Mouse (Mus musculus) neural tube, embryonic 14.5 days (tissue): ENCODE data around the gene Gm6096. TPM values are rescaled to one million over a fixed set of nuclear protein-coding genes. Genes with fewer than 3 reads are reported as not detected.

ENCODE experiments used
- ATAC-seq: fragments of 200-750 bp; cut with Nextera tagmentation; 2 replicates; pipeline ENCODE4 v1.8.0; 2017; ENCODE audit warnings: low read depth, mild to moderate bottlenecking, moderate TSS enrichment, moderate library complexity
- H3K27ac ChIP-seq: fragments of 300-500 bp; sonication (generic); 2 replicates; pipeline ENCODE4 v1.5.1; 2014; ENCODE audit warnings: low read depth, mild to moderate bottlenecking, control low read depth, low read length, moderate library complexity, mixed read lengths
- H3K27me3 ChIP-seq: fragments of 300-500 bp; sonication (generic); 2 replicates; pipeline ENCODE4 v1.6.1; 2014; ENCODE audit warnings: low read length; ENCODE audit not compliant: control insufficient read depth, insufficient read depth
- H3K36me3 ChIP-seq: fragments of 300-500 bp; sonication (generic); 2 replicates; pipeline ENCODE4 v1.6.1; 2014; ENCODE audit warnings: low read length, mixed read lengths; ENCODE audit not compliant: control insufficient read depth, insufficient read depth
- H3K4me1 ChIP-seq: fragments of 300-500 bp; sonication (generic); 2 replicates; pipeline ENCODE4 v1.6.1; 2014; ENCODE audit warnings: low read length; ENCODE audit not compliant: control insufficient read depth, insufficient read depth
- H3K4me2 ChIP-seq: fragments of 300-500 bp; sonication (generic); 2 replicates; pipeline ENCODE4 v1.6.1; 2014; ENCODE audit warnings: mild to moderate bottlenecking, low read depth, low read length, control low read depth
- H3K4me3 ChIP-seq: fragments of 300-500 bp; sonication (generic); 2 replicates; pipeline ENCODE4 v1.5.1; 2014; ENCODE audit warnings: low read depth, low read length, control low read depth, mixed read lengths
- H3K9ac ChIP-seq: fragments of 300-500 bp; sonication (generic); replicated peaks from 2 replicates; pipeline ENCODE4 v1.6.1; 2014; ENCODE audit warnings: low read depth, mild to moderate bottlenecking, control low read depth, low read length, mixed read lengths
- H3K9me3 ChIP-seq: fragments of 300-500 bp; sonication (generic); 2 replicates; pipeline ENCODE4 v1.6.1; 2016; ENCODE audit warnings: low read length; ENCODE audit not compliant: control insufficient read depth
- WGBS: fragments of 180-500 bp; shearing (Covaris S2); extraction: QIAGEN DNeasy Blood & Tissue Kit; methylation state at CpG from one replicate; pipeline ENCODE4 v1.1.7; 2014; 5-methylcytosine and 5-hydroxymethylcytosine counted together
- polyA plus RNA-seq: library from polyadenylated mRNA; unstranded; fragments of >200 nt; fragmentation: Nextera tagmentation; extraction: Ambion mirVana; gene quantifications from 2 replicates; pipeline ENCODE4 v1.2.1, GENCODE M21; 2014

Gm6096 gene
- polyA plus RNA-seq, 1 experiment from 2014 or later, result not detected

DNA sequence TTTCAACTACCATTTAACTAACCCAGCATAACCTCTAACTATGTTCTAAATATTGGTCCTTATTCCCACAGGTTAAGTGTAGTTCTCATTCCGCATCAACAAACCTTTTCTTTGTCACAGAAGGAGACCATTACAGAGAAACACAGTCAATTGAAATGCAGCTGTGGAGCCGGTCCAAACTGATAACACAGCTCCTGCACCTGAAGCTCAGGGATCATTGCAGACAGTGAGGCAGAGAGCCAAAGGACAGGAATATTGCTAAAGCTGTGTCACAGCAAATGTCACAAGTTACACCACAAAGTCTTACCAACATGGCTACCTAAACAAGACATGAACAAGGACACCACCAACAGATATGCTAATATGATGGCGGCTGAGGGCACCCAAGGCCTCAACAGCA, 25.2 kb downstream of the Gm6096 start:
- H3K4me3 ChIP-seq, result no peak overlapping the region
- H3K4me1 ChIP-seq, result no peaks in the 10 kb centered on the region
- 91% methylated on average over 3 of the region's 3 CpGs for WGBS
- no peak overlapping the region for H3K27ac ChIP-seq
- no peaks in the 10 kb centered on the region for H3K27me3 ChIP-seq
- H3K9ac ChIP-seq, result no peak overlapping the region
- no peak overlapping the region for H3K4me2 ChIP-seq
- no peaks in the 10 kb centered on the region for H3K9me3 ChIP-seq
- H3K36me3 ChIP-seq, result no peaks in the 10 kb centered on the region
- no peak for ATAC-seq

DNA sequence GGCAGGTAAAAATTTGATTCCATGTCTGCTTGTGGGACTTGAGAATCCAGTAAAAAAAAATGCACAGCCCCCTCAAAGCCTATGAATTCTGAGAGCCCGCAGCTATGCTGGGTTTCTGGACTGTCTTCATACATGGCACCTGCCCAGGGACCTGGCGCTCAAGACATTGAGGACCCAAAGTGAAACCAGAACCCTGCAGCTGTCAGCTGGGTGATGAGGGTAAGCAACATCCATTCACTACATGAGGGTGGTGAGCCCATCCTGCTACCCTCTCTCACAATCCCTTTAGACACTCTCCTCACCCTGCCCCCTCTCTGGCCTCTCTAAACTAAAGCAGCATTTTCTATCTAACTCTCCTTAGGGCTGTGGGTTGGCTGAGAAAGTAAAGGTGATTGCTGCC, 26.8 kb downstream of the Gm6096 start:
- no peaks in the 10 kb centered on the region for H3K4me1 ChIP-seq
- H3K9me3 ChIP-seq, result no peaks in the 10 kb centered on the region
- no peaks in the 10 kb centered on the region for H3K27me3 ChIP-seq
- no peak overlapping the region for H3K27ac ChIP-seq
- no peak overlapping the region for H3K9ac ChIP-seq
- H3K4me2 ChIP-seq, result no peak overlapping the region
- 98% methylated on average over 2 of the region's 2 CpGs for WGBS
- ATAC-seq, result no peak
- no peak overlapping the region for H3K4me3 ChIP-seq
- no peaks in the 10 kb centered on the region for H3K36me3 ChIP-seq

DNA sequence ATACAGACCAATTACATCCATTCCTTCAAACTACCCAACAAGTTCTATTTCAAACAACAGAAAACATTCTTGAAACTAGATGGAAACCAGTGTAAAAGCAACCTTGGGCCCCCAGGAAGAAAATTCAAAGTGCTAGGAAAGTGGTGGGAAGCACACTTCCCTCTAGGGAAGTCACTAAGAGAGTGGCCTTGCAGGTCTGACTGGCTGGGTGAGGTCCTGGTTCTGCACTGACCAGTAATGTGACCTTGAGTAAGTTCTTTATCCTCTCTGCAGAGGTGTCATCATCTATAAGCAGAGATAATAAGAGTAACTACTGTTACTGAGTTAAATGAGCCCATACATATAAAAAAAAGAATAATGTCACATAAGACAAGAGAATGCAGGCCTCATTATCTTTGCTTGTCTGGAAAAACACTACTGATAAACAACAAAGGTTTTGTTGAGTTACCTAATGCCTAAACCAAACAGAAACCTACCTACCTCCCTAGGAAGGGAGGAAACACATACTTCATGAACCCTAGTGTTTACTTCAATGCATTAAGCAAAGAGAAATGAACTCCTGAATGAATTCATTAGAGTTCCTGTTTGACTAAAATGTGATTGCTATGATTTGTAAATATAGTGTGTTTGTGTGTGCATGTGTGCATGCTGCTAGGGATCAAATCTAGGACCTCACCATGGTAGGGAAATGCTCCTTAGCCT, 39.8 kb downstream of the Gm6096 start:
- Histone ChIP-seq H3K27ac (no peak overlapping the region), H3K36me3 (no peaks in the 10 kb centered on the region), H3K4me1 (no peaks in the 10 kb centered on the region), H3K9me3 (no peaks in the 10 kb centered on the region), H3K4me3 (no peak overlapping the region), H3K4me2 (no peak overlapping the region), H3K27me3 (no peaks in the 10 kb centered on the region), H3K9ac (no peak overlapping the region)
- ATAC-seq, result no peak

DNA sequence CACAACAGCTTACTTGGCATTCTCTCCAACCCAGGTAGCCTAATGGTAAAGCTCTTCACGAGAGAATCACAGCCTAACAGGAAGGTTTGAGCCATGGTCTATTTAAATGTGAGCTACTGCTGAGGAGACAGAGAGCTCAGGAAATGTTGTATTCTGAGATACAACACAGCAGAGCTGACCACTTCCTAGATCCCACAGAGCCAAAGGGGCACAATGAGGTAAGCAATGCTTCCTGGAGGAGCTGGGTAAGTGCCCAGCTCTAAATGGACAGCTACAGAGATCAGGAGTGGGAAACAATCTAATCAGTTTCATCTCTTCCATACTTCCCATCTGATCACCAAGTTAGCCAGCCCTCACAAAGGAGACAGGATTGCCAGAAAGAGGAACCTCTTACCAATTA, 40.4 kb downstream of the Gm6096 start:
- H3K4me1 ChIP-seq, result no peaks in the 10 kb centered on the region
- H3K4me3 ChIP-seq, result no peak overlapping the region
- WGBS, result 100% methylated on average over 1 of the region's 1 CpGs
- H3K4me2 ChIP-seq, result no peak overlapping the region
- no peaks in the 10 kb centered on the region for H3K27me3 ChIP-seq
- H3K27ac ChIP-seq, result no peak overlapping the region
- no peaks in the 10 kb centered on the region for H3K36me3 ChIP-seq
- H3K9me3 ChIP-seq, result no peaks in the 10 kb centered on the region
- no peak for ATAC-seq
- no peak overlapping the region for H3K9ac ChIP-seq

DNA sequence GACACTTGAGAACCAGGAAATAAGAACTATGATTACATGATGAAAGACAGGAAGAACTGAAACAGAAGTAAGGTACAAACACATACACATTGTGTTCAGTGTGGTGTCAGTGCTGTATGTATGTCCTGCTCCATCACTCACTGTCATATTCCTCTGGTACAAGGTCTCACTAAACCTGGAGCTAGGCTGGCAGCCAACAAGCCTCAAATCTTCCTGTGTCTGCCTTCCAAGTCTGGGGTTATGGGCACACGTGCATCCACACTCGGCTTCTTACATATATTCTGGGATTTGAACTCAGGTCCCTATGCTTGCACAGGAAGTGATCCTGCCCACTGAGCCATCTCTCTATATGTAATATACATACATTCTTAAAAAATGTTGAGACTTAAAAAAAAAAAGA, 41.8 kb downstream of the Gm6096 start:
- Histone ChIP-seq H3K9ac (no peak overlapping the region), H3K4me2 (no peak overlapping the region), H3K27ac (no peak overlapping the region), H3K36me3 (no peaks in the 10 kb centered on the region), H3K4me1 (no peaks in the 10 kb centered on the region), H3K4me3 (no peak overlapping the region), H3K9me3 (no peaks in the 10 kb centered on the region), H3K27me3 (no peaks in the 10 kb centered on the region)
- WGBS, result 96% methylated on average over 2 of the region's 2 CpGs
- ATAC-seq, result no peak

DNA sequence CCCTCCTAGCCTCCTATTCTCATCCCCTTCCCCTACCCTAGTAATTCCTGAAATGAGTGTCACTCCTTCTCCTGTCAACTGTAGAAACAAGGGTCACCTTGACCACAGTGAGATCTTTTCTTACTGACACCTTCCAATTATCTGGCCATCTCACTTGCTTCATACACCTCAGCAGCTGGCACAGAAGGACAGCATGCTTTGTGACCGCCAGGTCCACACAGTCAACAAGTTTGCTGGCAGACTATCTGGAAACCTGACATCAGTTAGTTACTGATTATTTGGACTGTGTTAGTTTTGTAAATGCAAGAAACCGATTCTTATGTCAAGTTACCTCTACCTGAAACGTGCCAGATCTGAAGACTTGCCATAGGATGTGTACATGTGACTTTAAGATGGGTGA, 45.3 kb downstream of the Gm6096 start:
- no peaks in the 10 kb centered on the region for H3K27me3 ChIP-seq
- no peak overlapping the region for H3K4me2 ChIP-seq
- no peaks in the 10 kb centered on the region for H3K36me3 ChIP-seq
- H3K27ac ChIP-seq, result no peak overlapping the region
- H3K9ac ChIP-seq, result no peak overlapping the region
- H3K4me1 ChIP-seq, result no peaks in the 10 kb centered on the region
- no peaks in the 10 kb centered on the region for H3K9me3 ChIP-seq
- ATAC-seq, result no peak
- 92% methylated on average over 3 of the region's 3 CpGs for WGBS
- H3K4me3 ChIP-seq, result no peak overlapping the region

DNA sequence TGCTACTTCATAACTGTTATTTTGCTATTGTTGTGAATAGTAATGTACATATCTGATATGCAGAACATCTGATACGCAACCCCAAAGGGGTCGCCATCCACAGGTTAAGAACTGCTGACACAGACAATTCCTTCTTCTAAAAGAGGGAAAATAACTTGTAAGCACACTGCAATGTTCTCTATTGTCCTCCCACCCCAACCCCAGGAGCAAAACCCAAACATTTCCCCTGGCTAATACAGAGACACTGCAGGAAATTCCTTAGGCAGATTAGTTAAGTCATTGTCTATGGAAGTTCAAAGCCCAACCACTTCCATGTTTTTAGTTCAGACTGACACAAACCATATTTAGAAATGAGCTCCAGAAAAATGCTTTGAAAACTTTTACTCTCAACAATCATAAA, 48.0 kb downstream of the Gm6096 start:
- no peak overlapping the region for H3K4me3 ChIP-seq
- ATAC-seq, result no peak
- whole genome bisulfite sequencing, result 96% methylated on average over 2 of the region's 2 CpGs

More for the DNA sequence above, 48.0 kb downstream of the Gm6096 start:
- H3K36me3 ChIP-seq, result no peaks in the 10 kb centered on the region
- H3K4me1 ChIP-seq, result no peaks in the 10 kb centered on the region
- H3K9ac ChIP-seq, result no peak overlapping the region
- no peaks in the 10 kb centered on the region for H3K27me3 ChIP-seq
- no peak overlapping the region for H3K4me2 ChIP-seq
- no peak overlapping the region for H3K27ac ChIP-seq
- no peaks in the 10 kb centered on the region for H3K9me3 ChIP-seq

Other genes starting within 250 kb of the Gm6096 start
- gene Scgb2b27, start 237.1 kb upstream of the Gm6096 start, polyA plus RNA-seq, result not detected in 2 replicates
- not detected in 2 replicates for gene Scgb1b27, start 229.6 kb upstream of the Gm6096 start, polyA plus RNA-seq
- gene Scgb1b30, start 155.6 kb upstream of the Gm6096 start, polyA plus RNA-seq, result not detected in 2 replicates
- 2.9 and 4.1 TPM in 2 replicates for gene Wtip, start 117.8 kb upstream of the Gm6096 start, polyA plus RNA-seq
- gene Uba2, start 81.4 kb upstream of the Gm6096 start, polyA plus RNA-seq, result 166 and 193 TPM in 2 replicates
- gene Pdcd2l, start 54.4 kb upstream of the Gm6096 start, polyA plus RNA-seq, result 76.2 and 81.0 TPM in 2 replicates
- 273 and 278 TPM in 2 replicates for gene Gpi1, start 20.7 kb upstream of the Gm6096 start, polyA plus RNA-seq
- gene 4931406P16Rik, start 62.5 kb downstream of the Gm6096 start, polyA plus RNA-seq, result 42.5 and 44.1 TPM in 2 replicates
- 32.9 and 38.4 TPM in 2 replicates for gene Lsm14a, start 142.3 kb downstream of the Gm6096 start, polyA plus RNA-seq